Mouse (Mus musculus) erythroblast, embryonic 14.5 days (primary cell): ENCODE results near the gene Cep63.

ENCODE experiments used
- GATA1 ChIP-seq: IDR thresholded peaks from 2 replicates; pipeline ENCODE4 v1.6.1; 2012; ENCODE audit warnings: low read length, inconsistent platforms, mixed read lengths
- TAL1 ChIP-seq: IDR thresholded peaks from 3 replicates; pipeline ENCODE4 v1.6.1; 2012; ENCODE audit warnings: low read length, inconsistent platforms, mixed read lengths

DNA sequence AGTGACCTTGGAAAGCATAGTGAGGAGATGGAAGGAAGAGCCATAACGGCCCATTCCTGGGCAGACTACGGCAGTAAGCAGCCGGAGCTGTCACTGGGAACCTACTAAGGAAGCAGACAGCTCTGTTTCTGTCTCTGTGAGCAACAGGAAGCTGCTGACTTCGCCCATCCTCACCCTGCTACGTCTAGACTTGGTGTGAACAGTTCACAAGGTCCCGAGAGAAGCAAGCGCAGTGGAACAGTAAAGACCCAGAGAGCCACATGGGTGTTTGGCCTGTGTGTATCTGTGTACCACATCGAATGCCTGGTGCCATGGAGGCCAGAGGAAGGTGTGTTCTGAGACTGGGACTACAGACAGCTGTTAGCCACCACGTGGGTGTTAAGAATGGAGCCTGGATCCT is 10.1 kb downstream of the Cep63 start:
- no peak for TF ChIP-seq GATA1
- no peak for TF ChIP-seq TAL1
